Mouse (Mus musculus) ES-Bruce4 (cell line): ENCODE data around the gene Ampd3. TPM values are rescaled to one million over a fixed set of nuclear protein-coding genes. Genes with fewer than 3 reads are reported as not detected.

Experiments
- H3K27ac ChIP-seq: 2 replicates; pipeline ENCODE4 v1.5.1; 2012; ENCODE audit warnings: low read length, inconsistent platforms; ENCODE audit not compliant: insufficient read depth
- H3K27me3 ChIP-seq: 2 replicates; pipeline ENCODE4 v1.6.1; 2012; ENCODE audit warnings: mild to moderate bottlenecking, low read length, inconsistent platforms; ENCODE audit not compliant: control insufficient read depth, poor library complexity, insufficient read depth, severe bottlenecking
- H3K36me3 ChIP-seq: 2 replicates; pipeline ENCODE4 v1.6.1; 2012; ENCODE audit warnings: inconsistent platforms, mild to moderate bottlenecking, low read length, moderate library complexity; ENCODE audit not compliant: control insufficient read depth, poor library complexity, insufficient read depth, severe bottlenecking
- H3K4me1 ChIP-seq: one replicate; pipeline ENCODE4 v1.8.1; 2011; ENCODE audit warnings: low read length; ENCODE audit not compliant: control insufficient read depth, insufficient read depth
- H3K4me3 ChIP-seq: 2 replicates; pipeline ENCODE4 v1.5.1; 2011; ENCODE audit warnings: low read depth, mild to moderate bottlenecking, low read length
- H3K9ac ChIP-seq: 2 replicates; pipeline ENCODE4 v1.6.1; 2012; ENCODE audit warnings: low read depth, mild to moderate bottlenecking, inconsistent platforms; ENCODE audit not compliant: poor library complexity, severe bottlenecking
- H3K9me3 ChIP-seq: replicated peaks from 2 replicates; pipeline ENCODE4 v1.6.1; 2012; ENCODE audit warnings: mild to moderate bottlenecking, low read length, inconsistent platforms; ENCODE audit not compliant: control insufficient read depth, poor library complexity, insufficient read depth, severe bottlenecking
- CTCF ChIP-seq: IDR thresholded peaks from one replicate; pipeline ENCODE4 v1.8.1; 2011; ENCODE audit warnings: low read depth, low read length
- EP300 ChIP-seq: IDR thresholded peaks from 2 replicates; pipeline ENCODE4 v1.6.1; 2011; ENCODE audit warnings: low read depth, low read length; ENCODE audit not compliant: insufficient read depth
- POLR2A ChIP-seq: IDR thresholded peaks from one replicate; pipeline ENCODE4 v1.8.1; 2011; ENCODE audit warnings: low read length; ENCODE audit not compliant: insufficient read depth
- polyA plus RNA-seq: library from polyadenylated mRNA; stranded (reverse); fragments of >200 nt; gene quantifications from 2 replicates; pipeline ENCODE4 v1.2.4, GENCODE M21; 2011; ENCODE audit warnings: low read depth; ENCODE audit not compliant: missing spikeins, insufficient read depth, insufficient read length

Gene Ampd3
- polyA plus RNA-seq, 1 experiment: 2.4 TPM

DNA sequence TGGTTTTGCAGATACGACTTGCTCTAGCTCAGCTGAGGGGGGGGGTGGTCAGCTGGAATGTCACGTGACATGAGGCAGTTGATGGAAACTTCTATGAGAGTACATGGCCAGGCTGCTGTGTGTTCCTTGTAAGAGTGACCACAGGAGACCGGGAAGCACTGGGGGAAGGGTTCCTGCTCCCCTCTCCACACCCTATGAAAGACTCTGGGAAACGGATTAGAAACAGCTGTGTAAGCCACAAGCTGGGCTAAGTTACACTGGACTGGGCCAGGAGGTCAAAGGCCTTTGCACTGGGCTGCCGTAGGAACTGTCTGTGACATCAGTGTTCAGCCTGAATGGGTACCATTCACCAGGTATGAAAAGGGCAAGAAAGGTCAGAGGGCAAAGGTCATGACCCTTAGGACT is 14.1 kb upstream of the Ampd3 start:
- Histone ChIP-seq H3K4me3 (no peak overlapping the region), H3K4me1 (no peaks in the 10 kb centered on the region), H3K9me3 (no peaks in the 10 kb centered on the region), H3K27ac (no peak overlapping the region), H3K27me3 (no peaks in the 10 kb centered on the region), H3K9ac (no peak overlapping the region), H3K36me3 (no peaks in the 10 kb centered on the region)
- TF ChIP-seq CTCF (no peak), EP300 (no peak), POLR2A (no peak)

DNA sequence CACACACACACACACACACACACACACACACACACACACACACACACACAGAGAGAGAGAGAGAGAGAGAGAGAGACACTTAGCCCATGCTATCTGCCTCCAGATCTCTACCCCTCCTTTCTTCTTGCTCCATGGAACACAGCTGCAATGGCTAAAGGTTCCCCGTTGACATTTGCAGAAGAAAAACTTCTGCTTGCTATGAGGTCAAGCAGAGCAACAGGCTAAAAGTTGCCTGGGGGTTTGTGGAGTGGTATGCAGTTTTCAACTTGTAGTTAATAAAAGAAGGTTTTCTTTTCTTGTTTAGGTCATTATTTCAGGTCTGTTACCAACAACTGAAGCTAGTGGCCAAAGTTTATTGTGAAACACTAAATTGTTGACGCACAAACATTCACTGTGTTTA is 11.6 kb upstream of the Ampd3 start:
- Histone ChIP-seq H3K36me3 (no peaks in the 10 kb centered on the region), H3K4me3 (no peak overlapping the region), H3K9ac (no peak overlapping the region), H3K9me3 (no peaks in the 10 kb centered on the region), H3K27ac (no peak overlapping the region), H3K4me1 (no peaks in the 10 kb centered on the region), H3K27me3 (no peaks in the 10 kb centered on the region)
- no peak for TF ChIP-seq CTCF
- no peak for TF ChIP-seq POLR2A
- no peak for TF ChIP-seq EP300

- H3K36me3 ChIP-seq: no peaks in the 10 kb centered on the region
- no peak for TF ChIP-seq CTCF
- TF ChIP-seq EP300: no peak
- no peak for TF ChIP-seq POLR2A
- H3K9ac ChIP-seq: no peak overlapping the region
- no peaks in the 10 kb centered on the region for H3K9me3 ChIP-seq
- no peaks in the 10 kb centered on the region for H3K27me3 ChIP-seq
- no peak overlapping the region for H3K27ac ChIP-seq
- no peaks in the 10 kb centered on the region for H3K4me1 ChIP-seq
- H3K4me3 ChIP-seq: no peak overlapping the region
Measured at GRCm38 (mm10) chr7:110762605-110763180, 5.3 kb upstream of the Ampd3 start.

GRCm38 (mm10) chr7:110768451-110769064 is 552 bp downstream of the Ampd3 start:
- TF ChIP-seq POLR2A (no peak), EP300 (no peak), CTCF (no peak)
- H3K9ac ChIP-seq: peak overlapping the region; percentile 79
- peak overlapping the region; percentile 67 for H3K4me3 ChIP-seq
- no peaks in the 10 kb centered on the region for H3K4me1 ChIP-seq
- H3K36me3 ChIP-seq: no peaks in the 10 kb centered on the region
- H3K9me3 ChIP-seq: no peaks in the 10 kb centered on the region
- no peaks in the 10 kb centered on the region for H3K27me3 ChIP-seq
- no peak overlapping the region for H3K27ac ChIP-seq

- Histone ChIP-seq H3K9ac (peak overlapping the region; percentile 79), H3K4me3 (peak overlapping the region; percentile 67), H3K9me3 (no peaks in the 10 kb centered on the region), H3K27ac (no peak overlapping the region), H3K4me1 (no peaks in the 10 kb centered on the region), H3K36me3 (no peaks in the 10 kb centered on the region), H3K27me3 (no peaks in the 10 kb centered on the region)
- TF ChIP-seq EP300 (no peak), POLR2A (no peak), CTCF (no peak)
Measured at GRCm38 (mm10) chr7:110769094-110769493, 1.1 kb downstream of the Ampd3 start.

GRCm38 (mm10) chr7:110770949-110771348 is 2.9 kb downstream of the Ampd3 start:
- no peaks in the 10 kb centered on the region for H3K36me3 ChIP-seq
- TF ChIP-seq EP300: no peak
- TF ChIP-seq POLR2A: no peak
- TF ChIP-seq CTCF: no peak
- H3K27ac ChIP-seq: no peak overlapping the region
- no peaks in the 10 kb centered on the region for H3K9me3 ChIP-seq
- no peaks in the 10 kb centered on the region for H3K4me1 ChIP-seq
- H3K27me3 ChIP-seq: no peaks in the 10 kb centered on the region
- H3K9ac ChIP-seq: no peak overlapping the region
- no peak overlapping the region for H3K4me3 ChIP-seq
